Mouse (Mus musculus) embryo, embryonic 11.5 days (tissue): Measurements from ENCODE around the gene H2al1g.
"Not testable (repeated sequence)": the region's sequence is repeated elsewhere in the genome, so short reads cannot be mapped to it uniquely, and the experiment has no call there.

ENCODE experiments used
- DNase-seq: peaks from one replicate; pipeline ENCODE4 v3.0.0-alpha.2; 2012; ENCODE audit warnings: low read depth, low spot score

Gene H2al1g

GRCm38 (mm10) chrX:11317956-11318355, at the start of gene H2al1g:
TSS of gene H2al1g (plus strand) at chrX:11318256.
- not testable (repeated sequence) for DNase-seq

- DNase-seq: no peak
Measured at GRCm38 (mm10) chrX:11269074-11269473, 49.0 kb upstream of the H2al1g start.

GRCm38 (mm10) chrX:11273190-11273589, 44.9 kb upstream of the H2al1g start:
- DNase-seq: no peak

- no peak for DNase-seq
Measured at GRCm38 (mm10) chrX:11277083-11277482, 41.0 kb upstream of the H2al1g start.

- no peak for DNase-seq
Measured at GRCm38 (mm10) chrX:11280741-11281140, 37.3 kb upstream of the H2al1g start.

GRCm38 (mm10) chrX:11288306-11288882, 29.7 kb upstream of the H2al1g start:
- no peak for DNase-seq

- DNase-seq: no peak
Measured at GRCm38 (mm10) chrX:11289244-11289643, 28.8 kb upstream of the H2al1g start.

GRCm38 (mm10) chrX:11298957-11299356, 19.1 kb upstream of the H2al1g start, which contains the start of gene H2al1a:
TSS of gene H2al1a (plus strand) at chrX:11299257.
- DNase-seq: not testable (repeated sequence)

GRCm38 (mm10) chrX:11302132-11302531, 15.9 kb upstream of the H2al1g start, which contains the start of gene H2al1b:
TSS of gene H2al1b (plus strand) at chrX:11302432.
- DNase-seq: not testable (repeated sequence)

- not testable (repeated sequence) for DNase-seq
Measured at GRCm38 (mm10) chrX:11305355-11305754, 12.7 kb upstream of the H2al1g start, which contains the start of gene H2al1c. TSS of gene H2al1c (plus strand) at chrX:11305655.

GRCm38 (mm10) chrX:11308524-11308923, 9.5 kb upstream of the H2al1g start, which contains the start of gene H2al1d:
TSS of gene H2al1d (plus strand) at chrX:11308824.
- not testable (repeated sequence) for DNase-seq

- DNase-seq: not testable (repeated sequence)
Measured at GRCm38 (mm10) chrX:11311634-11312033, 6.4 kb upstream of the H2al1g start, which contains the start of gene H2al1e. TSS of gene H2al1e (plus strand) at chrX:11311934.

GRCm38 (mm10) chrX:11314858-11315257, 3.2 kb upstream of the H2al1g start, which contains the start of gene H2al1f:
TSS of gene H2al1f (plus strand) at chrX:11315158.
- not testable (repeated sequence) for DNase-seq

- not testable (repeated sequence) for DNase-seq
Measured at GRCm38 (mm10) chrX:11321192-11321591, 3.1 kb downstream of the H2al1g start, which contains the start of gene H2al1h. TSS of gene H2al1h (plus strand) at chrX:11321492.

- not testable (repeated sequence) for DNase-seq
Measured at GRCm38 (mm10) chrX:11324359-11324758, 6.3 kb downstream of the H2al1g start, which contains the start of gene H2al1i. TSS of gene H2al1i (plus strand) at chrX:11324659.

GRCm38 (mm10) chrX:11327522-11327921, 9.5 kb downstream of the H2al1g start, which contains the start of gene H2al1j:
TSS of gene H2al1j (plus strand) at chrX:11327822.
- DNase-seq: not testable (repeated sequence)

GRCm38 (mm10) chrX:11345762-11346161, 27.7 kb downstream of the H2al1g start:
- DNase-seq: no peak

GRCm38 (mm10) chrX:11346756-11347155, 28.7 kb downstream of the H2al1g start:
- DNase-seq: no peak

- DNase-seq: no peak
Measured at GRCm38 (mm10) chrX:11360823-11361222, 42.8 kb downstream of the H2al1g start.

GRCm38 (mm10) chrX:11361261-11361660, 43.2 kb downstream of the H2al1g start:
- DNase-seq: no peak

- no peak for DNase-seq
Measured at GRCm38 (mm10) chrX:11363890-11364289, 45.8 kb downstream of the H2al1g start.

GRCm38 (mm10) chrX:11365151-11365550, 47.1 kb downstream of the H2al1g start:
- no peak for DNase-seq
